Mouse (Mus musculus) kidney, embryonic 16.5 days (tissue): ENCODE results near the gene Elmo3. TPM values are rescaled to one million over a fixed set of nuclear protein-coding genes. Genes with fewer than 3 reads are reported as not detected.

Source experiments
- ATAC-seq: fragments of 200-750 bp; cut with Nextera tagmentation; 2 replicates; pipeline ENCODE4 v1.8.0; 2017; ENCODE audit warnings: moderate TSS enrichment; ENCODE audit not compliant: low FRiP score, low TSS enrichment
- H3K27ac ChIP-seq: fragments of 300-500 bp; sonication (generic); 2 replicates; pipeline ENCODE4 v1.5.1; 2014; ENCODE audit warnings: low read length
- H3K27me3 ChIP-seq: fragments of 300-500 bp; sonication (generic); 2 replicates; pipeline ENCODE4 v1.6.1; 2014; ENCODE audit warnings: low read length, control low read depth, mixed read lengths; ENCODE audit not compliant: insufficient read depth
- H3K36me3 ChIP-seq: fragments of 300-500 bp; sonication (generic); 2 replicates; pipeline ENCODE4 v1.6.1; 2014; ENCODE audit warnings: low read length, control low read depth, mixed read lengths; ENCODE audit not compliant: insufficient read depth
- H3K4me1 ChIP-seq: fragments of 300-500 bp; sonication (generic); 2 replicates; pipeline ENCODE4 v1.6.1; 2014; ENCODE audit warnings: low read length, control low read depth, mixed read lengths; ENCODE audit not compliant: insufficient read depth
- H3K4me2 ChIP-seq: fragments of 300-500 bp; sonication (generic); replicated peaks from 2 replicates; pipeline ENCODE4 v1.6.1; 2014; ENCODE audit warnings: low read depth, low read length
- H3K4me3 ChIP-seq: fragments of 300-500 bp; sonication (generic); 2 replicates; pipeline ENCODE4 v1.5.1; 2014; ENCODE audit warnings: mild to moderate bottlenecking, low read length
- H3K9ac ChIP-seq: fragments of 300-500 bp; sonication (generic); replicated peaks from 2 replicates; pipeline ENCODE4 v1.6.1; 2014; ENCODE audit warnings: low read length
- H3K9me3 ChIP-seq: fragments of 300-500 bp; sonication (generic); 2 replicates; pipeline ENCODE4 v1.6.1; 2016; ENCODE audit warnings: low read length, control low read depth
- WGBS: fragments of 180-500 bp; shearing (Covaris S2); extraction: QIAGEN DNeasy Blood & Tissue Kit; methylation state at CpG from one replicate; pipeline ENCODE4 v1.1.7; 2014; 5-methylcytosine and 5-hydroxymethylcytosine counted together
- polyA plus RNA-seq: library from polyadenylated mRNA; unstranded; fragments of >200 nt; fragmentation: Nextera tagmentation; extraction: Ambion mirVana; gene quantifications from 2 replicates; pipeline ENCODE4 v1.2.1, GENCODE M21; 2015

Elmo3 gene
- polyA plus RNA-seq, 1 experiment from 2014 or later, result 13.9 TPM

GRCm38 (mm10) chr8:105264024-105264982, 41.1 kb upstream of the Elmo3 start, which contains the start of the genes Tradd and Fbxl8:
Gene Tradd, minus strand, starts transcription at chr8:105264609.
Gene Fbxl8, plus strand, starts transcription at chr8:105264648.
- H3K27ac ChIP-seq, result no peak within 1 kb of the TSS
- 1% methylated on average over 50 of the region's 54 CpGs for WGBS
- peaks cover 81% of the 10 kb centered on the region for H3K27me3 ChIP-seq
- peak within 1 kb of the TSS; percentile 82 for H3K4me3 ChIP-seq
- H3K4me2 ChIP-seq, result peak within 1 kb of the TSS; percentile 94
- ATAC-seq, result peak; percentile 75
- H3K9ac ChIP-seq, result peak within 1 kb of the TSS; percentile 79
- H3K9me3 ChIP-seq, result peaks cover 3% of the 10 kb centered on the region; the same call in 1 of the 2 replicates
- H3K36me3 ChIP-seq, result no peaks in the 10 kb centered on the region
- H3K4me1 ChIP-seq, result peaks cover 36% of the 10 kb centered on the region

- Histone ChIP-seq H3K4me3 (peak overlapping the region; percentile 82), H3K9ac (peak overlapping the region; percentile 79), H3K4me2 (peak overlapping the region; percentile 94), H3K36me3 (no peaks in the 10 kb centered on the region), H3K4me1 (peaks cover 37% of the 10 kb centered on the region), H3K9me3 (peaks cover 3% of the 10 kb centered on the region; the same call in 1 of the 2 replicates), H3K27ac (no peak overlapping the region), H3K27me3 (peaks cover 83% of the 10 kb centered on the region)
- WGBS, result 6% methylated on average over 10 of the region's 10 CpGs
- ATAC-seq, result no peak
These were observed 40.3 kb upstream of the Elmo3 start for GRCm38 (mm10) chr8:105265128-105265527.

- Histone ChIP-seq H3K4me3 (no peak overlapping the region), H3K4me1 (peaks cover 46% of the 10 kb centered on the region), H3K9me3 (no peaks in the 10 kb centered on the region), H3K36me3 (no peaks in the 10 kb centered on the region), H3K9ac (no peak overlapping the region), H3K4me2 (no peak overlapping the region), H3K27me3 (peaks cover 83% of the 10 kb centered on the region), H3K27ac (no peak overlapping the region)
- ATAC-seq, result no peak
- whole genome bisulfite sequencing, result 27% methylated on average over 13 of the region's 13 CpGs
These were observed 38.6 kb upstream of the Elmo3 start for GRCm38 (mm10) chr8:105266775-105267174.

- Histone ChIP-seq H3K9me3 (no peaks in the 10 kb centered on the region), H3K9ac (peak overlapping the region; percentile 60), H3K4me2 (peak overlapping the region; percentile 84), H3K27ac (no peak overlapping the region), H3K4me3 (peak overlapping the region; percentile 47), H3K27me3 (peaks cover 87% of the 10 kb centered on the region), H3K36me3 (no peaks in the 10 kb centered on the region), H3K4me1 (peaks cover 46% of the 10 kb centered on the region)
- WGBS, result under 1% methylated on average over 65 of the region's 65 CpGs
- peak; percentile 21; the same call in 1 of the 2 replicates for ATAC-seq
These were observed 36.9 kb upstream of the Elmo3 start for GRCm38 (mm10) chr8:105268342-105269074.

- Histone ChIP-seq H3K9ac (peak overlapping the region; percentile 60), H3K27me3 (peaks cover 92% of the 10 kb centered on the region), H3K4me1 (peaks cover 42% of the 10 kb centered on the region), H3K4me2 (peak overlapping the region; percentile 84), H3K4me3 (peak overlapping the region; percentile 47), H3K9me3 (no peaks in the 10 kb centered on the region), H3K27ac (no peak overlapping the region), H3K36me3 (no peaks in the 10 kb centered on the region)
- 2% methylated on average over 10 of the region's 10 CpGs for WGBS
- ATAC-seq, result no peak
These were observed 36.3 kb upstream of the Elmo3 start for GRCm38 (mm10) chr8:105269075-105269458.

GRCm38 (mm10) chr8:105269461-105269947, 35.9 kb upstream of the Elmo3 start, which contains the start of gene Hsf4:
Gene Hsf4, plus strand, starts transcription at chr8:105269801.
- Histone ChIP-seq H3K36me3 (no peaks in the 10 kb centered on the region), H3K4me1 (peaks cover 41% of the 10 kb centered on the region), H3K9ac (peak within 1 kb of the TSS; percentile 60), H3K27me3 (peaks cover 97% of the 10 kb centered on the region), H3K27ac (no peak within 1 kb of the TSS), H3K4me2 (peak within 1 kb of the TSS; percentile 84), H3K4me3 (peak within 1 kb of the TSS; percentile 47), H3K9me3 (no peaks in the 10 kb centered on the region)
- WGBS, result under 1% methylated on average over 41 of the region's 42 CpGs
- no peak for ATAC-seq

GRCm38 (mm10) chr8:105270101-105270915, 35.1 kb upstream of the Elmo3 start:
- Histone ChIP-seq H3K9me3 (no peaks in the 10 kb centered on the region), H3K27ac (no peak overlapping the region), H3K9ac (peak overlapping the region; percentile 60; the same call in 1 of the 2 replicates), H3K4me1 (peaks cover 34% of the 10 kb centered on the region), H3K4me2 (peak overlapping the region; percentile 84), H3K27me3 (peaks cover 99% of the 10 kb centered on the region), H3K36me3 (no peaks in the 10 kb centered on the region), H3K4me3 (peak overlapping the region; percentile 47)
- 4% methylated on average over 39 of the region's 39 CpGs for WGBS
- ATAC-seq, result no peak

- Histone ChIP-seq H3K4me3 (peak overlapping the region; percentile 19; the same call in 1 of the 2 replicates), H3K27ac (no peak overlapping the region)
- 1% methylated on average over 11 of the region's 11 CpGs for WGBS
These were observed 34.5 kb upstream of the Elmo3 start for GRCm38 (mm10) chr8:105270916-105271186.

GRCm38 (mm10) chr8:105275387-105275786, 30.0 kb upstream of the Elmo3 start:
- Histone ChIP-seq H3K4me1 (peaks cover 22% of the 10 kb centered on the region), H3K4me2 (peak overlapping the region; percentile 67; the same call in 1 of the 2 replicates), H3K27ac (no peak overlapping the region), H3K9me3 (no peaks in the 10 kb centered on the region), H3K4me3 (no peak overlapping the region), H3K36me3 (no peaks in the 10 kb centered on the region), H3K27me3 (peaks cover 97% of the 10 kb centered on the region), H3K9ac (no peak overlapping the region)
- 3% methylated on average over 9 of the region's 11 CpGs for WGBS
- ATAC-seq, result no peak

More at GRCm38 (mm10) chr8:105270916-105271186, 34.5 kb upstream of the Elmo3 start:
- Histone ChIP-seq H3K27me3 (peaks cover 99% of the 10 kb centered on the region), H3K9me3 (no peaks in the 10 kb centered on the region), H3K36me3 (no peaks in the 10 kb centered on the region), H3K4me2 (no peak overlapping the region), H3K9ac (no peak overlapping the region), H3K4me1 (peaks cover 35% of the 10 kb centered on the region)
- no peak for ATAC-seq
